Mouse (Mus musculus) heart, adult 8-10 months (tissue): Measurements from ENCODE around the gene Otof. TPM values are rescaled to one million over a fixed set of nuclear protein-coding genes. Genes with fewer than 3 reads are reported as not detected.
A peak's percentile ranks its signal among the peaks of the same experiment; 100 is the strongest.

ENCODE experiments used
- DNase-seq: peaks from one replicate; pipeline ENCODE4 v3.0.0; 2022; ENCODE audit warnings: low spot score
- total RNA-seq, 4 experiments: library from RNA; stranded (reverse); gene quantifications; 2 replicates each; pipeline ENCODE4 v1.2.4; 2022

Otof gene
- total RNA-seq = under 1 TPM in 1 of 4 experiments, not detected in 3; 0.03 TPM

- no peak for DNase-seq
These were observed at the start of gene Otof for GRCm38 (mm10) chr5:30461821-30462220. Gene Otof, minus strand, starts transcription at chr5:30461932.

DNA sequence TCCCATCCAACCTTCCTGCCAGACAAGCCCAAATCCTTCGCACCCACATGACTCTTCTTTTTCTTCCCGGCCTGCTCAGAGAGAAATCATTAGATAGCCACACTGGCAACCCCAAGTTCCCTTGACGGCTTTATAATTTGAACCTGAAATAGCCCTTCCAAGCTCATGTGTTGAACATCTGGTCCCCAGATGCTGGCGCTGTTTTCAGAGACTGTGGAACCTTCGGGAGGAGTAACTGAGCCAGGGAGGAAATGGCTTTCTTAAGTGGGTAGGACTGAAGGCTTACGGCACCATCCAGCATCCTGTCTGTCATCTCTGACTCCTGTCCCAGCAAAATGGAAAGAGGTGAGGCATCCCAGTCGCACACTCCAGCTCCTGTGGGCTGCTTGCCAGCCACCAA lies 35.6 kb upstream of the Otof start:
- DNase-seq = no peak

- DNase-seq = no peak
These were observed 35.1 kb upstream of the Otof start for GRCm38 (mm10) chr5:30496821-30497220.

DNA sequence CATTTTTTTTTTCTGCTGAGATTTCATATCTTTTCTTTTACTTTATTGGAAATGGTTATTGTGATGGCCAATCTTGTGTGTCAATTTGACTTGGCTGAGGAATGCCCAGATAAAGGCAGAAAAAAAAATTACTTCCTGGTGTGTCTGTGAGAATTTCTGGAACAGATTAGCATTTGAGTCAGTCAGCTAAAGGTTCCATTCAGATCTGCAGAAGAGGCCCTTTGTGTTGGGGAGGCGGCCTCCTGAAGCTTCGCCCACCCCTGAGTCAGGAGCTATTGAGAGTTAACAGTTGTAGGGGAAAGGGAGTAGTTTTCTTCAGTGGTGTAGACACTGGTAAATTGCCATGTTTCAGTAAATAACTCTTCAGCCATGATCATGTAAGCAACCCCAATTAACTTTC lies 33.6 kb upstream of the Otof start:
- no peak for DNase-seq

DNA sequence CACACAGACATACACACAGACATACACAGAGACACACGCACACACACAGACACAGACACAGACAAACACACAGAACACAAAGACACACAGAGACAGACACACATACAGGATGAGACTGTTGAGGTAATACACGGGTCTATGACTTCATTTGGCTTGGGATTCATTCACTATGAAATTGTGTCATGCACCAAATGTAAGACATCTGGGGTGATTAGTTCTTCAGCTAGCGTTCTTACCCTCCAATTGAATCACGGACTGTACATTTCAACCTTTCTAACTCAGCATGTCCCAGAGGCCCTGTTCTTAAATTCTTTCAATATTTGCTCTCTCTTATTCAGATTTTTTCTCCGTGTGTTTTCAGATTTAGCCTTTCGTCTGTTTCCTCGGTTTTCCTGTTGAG lies 32.9 kb upstream of the Otof start:
- DNase-seq = no peak

DNA sequence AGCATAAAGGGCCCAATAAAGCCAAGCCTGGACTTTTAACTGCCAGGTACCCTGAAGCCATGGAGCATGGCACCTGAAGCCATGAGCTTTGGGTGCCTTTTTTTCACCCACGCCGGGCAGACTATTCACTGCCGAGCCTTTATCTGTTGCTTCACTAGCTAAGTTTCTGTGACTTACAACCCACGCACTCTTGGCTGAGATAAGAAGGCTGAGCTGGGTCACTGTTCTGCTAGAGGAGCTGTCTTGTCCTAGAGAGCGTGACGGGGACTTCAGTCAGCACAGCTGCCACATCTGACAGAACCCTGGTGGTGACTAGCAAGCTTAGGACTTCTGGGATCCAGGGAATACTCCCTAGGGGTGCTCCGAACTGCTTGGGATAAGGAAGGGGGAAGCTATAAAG lies 32.0 kb upstream of the Otof start:
- DNase-seq = no peak

- no peak for DNase-seq
These were observed 29.1 kb upstream of the Otof start for GRCm38 (mm10) chr5:30490845-30491244.

DNA sequence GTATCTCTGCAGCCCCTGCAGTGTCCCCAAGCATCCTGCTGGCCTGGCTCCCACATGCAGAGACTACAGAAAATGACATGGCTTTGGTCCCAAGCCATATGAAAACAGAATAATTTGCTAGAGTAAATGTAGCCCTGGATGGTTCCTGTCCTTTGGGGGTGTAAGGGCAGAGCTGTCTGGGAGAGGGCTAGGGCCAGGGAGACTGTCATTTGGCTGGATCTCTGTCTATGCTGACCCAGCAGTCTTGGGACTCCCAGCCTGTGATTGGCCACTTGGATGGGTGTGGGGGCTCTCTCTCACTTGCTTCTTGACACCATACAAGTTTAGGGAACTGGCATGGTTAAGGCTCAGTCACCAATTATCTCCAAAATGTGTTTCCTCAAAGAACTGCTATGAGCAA lies 28.5 kb upstream of the Otof start:
- DNase-seq = no peak

- no peak for DNase-seq
These were observed 23.4 kb upstream of the Otof start for GRCm38 (mm10) chr5:30485136-30485535.

- no peak for DNase-seq
These were observed 22.9 kb upstream of the Otof start for GRCm38 (mm10) chr5:30484591-30484990.

DNA sequence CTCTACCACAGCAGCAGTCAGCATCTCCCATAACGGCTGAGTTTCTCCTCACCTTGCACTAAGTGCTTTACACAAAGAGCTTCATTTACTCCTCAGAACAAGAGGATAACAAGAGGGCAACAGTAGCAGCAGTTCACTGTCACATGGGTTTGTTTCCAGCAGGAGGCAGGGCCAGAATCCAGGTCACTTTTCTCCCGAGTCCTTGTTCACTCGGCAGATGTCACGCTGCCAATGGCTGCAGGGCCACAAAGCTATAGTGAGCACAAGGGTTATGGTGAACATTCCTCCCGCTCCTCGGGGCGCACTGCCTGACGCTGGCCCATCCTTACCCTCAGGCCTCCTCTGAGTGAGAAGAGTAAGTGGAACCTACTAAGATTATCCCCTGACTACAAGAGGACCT lies 21.8 kb upstream of the Otof start:
- DNase-seq = peak; percentile 28

DNA sequence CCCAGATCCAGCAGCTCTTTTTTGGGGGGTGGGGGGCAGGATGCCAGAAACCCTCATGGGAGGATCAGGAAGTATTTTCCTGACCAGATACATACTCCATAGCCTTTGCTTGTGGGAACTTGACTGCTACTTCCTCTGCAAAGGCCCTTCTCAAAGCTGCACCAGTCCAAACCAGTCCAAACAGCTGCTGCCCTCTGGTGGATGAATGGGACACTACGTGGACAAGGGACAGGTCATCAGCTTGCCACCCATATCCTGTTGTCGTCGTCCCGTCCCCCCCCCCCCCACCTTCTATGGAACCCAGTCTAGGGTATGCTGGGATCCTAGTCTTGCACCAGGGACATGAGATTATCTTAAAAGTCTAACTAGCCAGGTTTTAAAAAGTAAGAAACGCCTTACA lies 20.6 kb upstream of the Otof start:
- peak; percentile 52 for DNase-seq

GRCm38 (mm10) chr5:30476534-30476933 lies 14.8 kb upstream of the Otof start:
- no peak for DNase-seq

DNA sequence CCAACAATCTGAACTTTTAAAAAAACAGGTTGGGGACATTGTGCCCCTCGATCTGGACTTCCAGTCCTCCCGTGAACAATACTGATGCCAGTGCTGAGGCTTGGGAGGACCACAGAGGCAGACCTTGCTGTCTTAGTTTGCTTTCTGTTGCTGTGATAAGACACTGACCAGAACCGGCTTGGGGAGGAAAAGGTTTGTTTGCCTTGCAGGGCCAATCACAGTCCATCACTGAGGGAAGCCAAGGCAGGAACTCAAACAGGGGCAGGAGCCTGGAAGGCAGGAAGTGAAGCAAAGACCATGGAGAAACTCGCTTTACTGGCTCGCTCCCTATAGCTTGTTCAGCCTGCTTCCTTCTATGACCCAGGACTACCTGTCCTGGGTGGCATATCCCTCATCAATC lies 10.4 kb upstream of the Otof start:
- DNase-seq = no peak

DNA sequence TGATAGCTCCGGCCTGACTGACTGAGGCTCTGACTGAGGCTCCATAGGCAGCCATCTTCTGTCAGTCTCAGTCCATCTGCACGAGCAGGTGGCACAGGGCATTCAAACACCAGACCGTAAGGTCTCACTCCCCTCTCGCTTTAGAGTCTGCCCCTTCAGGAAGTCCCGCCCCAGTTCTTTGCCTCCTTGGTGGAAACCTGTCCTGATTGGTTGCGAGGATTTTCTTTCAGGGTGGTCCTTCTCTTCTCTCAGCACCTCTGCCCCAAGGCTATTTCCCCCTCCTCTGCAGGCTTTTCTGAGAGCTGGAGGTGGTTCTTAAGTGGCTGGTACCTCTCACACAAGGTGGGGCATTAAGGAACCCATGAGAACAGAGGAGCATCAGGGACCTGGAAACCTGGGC lies 8.7 kb upstream of the Otof start:
- DNase-seq = no peak

- no peak for DNase-seq
These were observed 4.6 kb upstream of the Otof start for GRCm38 (mm10) chr5:30466315-30466714.

DNA sequence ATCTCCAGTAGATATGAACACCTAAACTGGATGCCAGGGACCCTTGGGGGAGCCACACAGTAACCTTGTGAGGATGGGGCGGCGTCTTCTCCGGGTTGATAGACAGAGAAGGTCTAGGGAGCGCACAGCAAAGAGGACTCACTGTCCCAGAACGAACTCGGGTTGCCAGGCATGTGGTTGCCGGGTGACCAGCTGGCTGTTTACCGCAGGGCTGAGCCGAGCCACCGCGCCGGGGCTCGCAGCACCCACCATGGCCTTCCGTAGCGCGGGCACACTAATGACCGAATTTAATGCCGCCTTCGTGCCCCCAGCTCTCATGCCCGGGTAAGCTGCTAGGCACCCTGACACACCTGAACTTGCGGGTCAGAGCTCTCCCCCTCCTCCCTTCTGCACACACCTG lies 4.1 kb upstream of the Otof start, which contains the start of gene 1700001C02Rik:
TSS of gene 1700001C02Rik (plus strand) at position 187 of the 400 bp plus-strand sequence.
- DNase-seq = no peak

DNA sequence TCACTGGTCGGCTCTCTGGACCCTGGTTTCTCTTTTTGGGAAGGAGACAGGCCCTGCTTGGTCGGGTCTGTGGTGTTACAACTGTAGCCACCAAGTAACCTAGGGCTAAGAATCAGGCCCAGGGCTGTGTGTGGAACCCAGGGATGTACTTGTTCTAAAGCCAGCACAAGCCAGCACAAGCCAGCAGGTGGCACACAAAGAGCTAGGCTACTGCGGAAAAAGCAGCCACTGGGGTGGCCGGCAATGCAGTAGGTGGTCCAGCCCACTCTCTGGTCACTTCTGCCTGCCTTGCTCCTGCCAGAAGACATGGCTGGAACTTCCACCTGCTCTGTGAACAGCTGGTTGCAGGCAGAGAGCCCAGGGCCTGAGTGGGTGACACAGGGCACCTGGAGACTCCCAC lies 1.6 kb downstream of the Otof start:
- no peak for DNase-seq

GRCm38 (mm10) chr5:30456056-30456455 lies 5.7 kb downstream of the Otof start:
- DNase-seq = no peak

- no peak for DNase-seq
These were observed 17.3 kb downstream of the Otof start for GRCm38 (mm10) chr5:30444327-30444895.

DNA sequence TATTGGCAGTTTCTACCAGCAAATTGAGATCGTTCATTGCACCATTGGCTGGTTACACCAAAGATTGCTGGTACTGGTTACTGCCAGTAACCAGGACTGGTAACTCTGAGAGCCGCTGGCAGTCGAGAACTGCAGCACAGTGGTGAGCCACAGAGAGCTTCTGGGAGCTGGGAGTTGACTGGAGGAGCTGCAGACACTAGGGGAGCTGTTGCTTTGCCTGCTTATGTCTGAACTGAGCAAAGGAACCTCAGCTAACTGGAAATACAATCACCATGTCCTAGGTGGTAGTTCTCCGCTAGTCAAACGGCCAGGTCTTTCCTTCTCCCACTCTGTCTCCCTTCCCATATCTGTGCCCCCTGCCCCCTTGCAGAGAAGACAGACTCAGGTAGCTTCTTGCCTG lies 19.5 kb downstream of the Otof start:
- DNase-seq = no peak

DNA sequence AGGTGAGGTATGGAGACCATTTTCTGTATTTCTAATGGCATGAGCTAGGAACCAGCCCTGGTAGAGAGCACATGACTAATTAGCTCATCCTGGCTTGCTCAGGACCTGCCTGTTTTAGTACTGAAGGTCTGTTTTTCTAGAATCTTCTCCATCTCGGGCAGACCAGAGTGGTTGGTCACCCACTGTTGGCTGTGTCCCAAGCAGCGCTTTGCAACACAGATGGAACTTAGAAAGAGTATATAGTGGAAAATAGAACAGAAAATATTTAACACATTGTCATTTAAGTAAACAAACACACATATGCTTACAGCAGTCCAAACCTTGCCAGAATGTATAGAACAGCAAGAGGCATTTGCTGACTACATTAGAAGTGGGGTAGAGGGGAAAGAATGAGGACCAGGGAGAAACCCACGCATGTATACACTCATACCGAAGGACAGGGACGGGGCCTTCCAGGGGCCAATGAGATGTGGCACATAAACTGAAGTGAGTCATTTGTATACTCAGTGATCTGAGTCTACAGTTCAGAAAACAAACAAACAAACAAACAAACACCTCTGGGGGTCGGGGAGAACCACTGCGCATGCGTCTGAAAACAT lies 21.3 kb downstream of the Otof start:
- DNase-seq = no peak

- DNase-seq = no peak
These were observed 22.8 kb downstream of the Otof start for GRCm38 (mm10) chr5:30438931-30439330.

GRCm38 (mm10) chr5:30427406-30427805 lies 34.3 kb downstream of the Otof start:
- DNase-seq = no peak
